Mouse (Mus musculus) cerebellum, adult 2 months (tissue): ENCODE measurements around the gene Cst6. TPM values are rescaled to one million over a fixed set of nuclear protein-coding genes. Genes with fewer than 3 reads are reported as not detected.

Source experiments
- DNase-seq, 2 experiments: peaks; one replicate each; pipeline ENCODE4 v3.0.0; 2021
- H3K27ac ChIP-seq: fragments of 200-500 bp; 2 replicates; pipeline ENCODE4 v1.5.1; 2012; ENCODE audit warnings: low read length, control low read depth, inconsistent platforms; ENCODE audit not compliant: insufficient read depth
- H3K27me3 ChIP-seq: fragments of 200-500 bp; 2 replicates; pipeline ENCODE4 v1.6.1; 2012; ENCODE audit warnings: inconsistent platforms, mild to moderate bottlenecking, low read length, moderate library complexity; ENCODE audit not compliant: control insufficient read depth, insufficient read depth
- H3K4me1 ChIP-seq: fragments of 200-500 bp; 2 replicates; pipeline ENCODE4 v1.6.1; 2011; ENCODE audit warnings: low read length; ENCODE audit not compliant: control insufficient read depth, insufficient read depth
- H3K4me3 ChIP-seq: fragments of 200-500 bp; replicated peaks from 2 replicates; pipeline ENCODE3; 2011; ENCODE audit warnings: mild to moderate bottlenecking, low read depth, low read length, control low read depth; ENCODE audit not compliant: insufficient read depth
- CTCF ChIP-seq: fragments of 200-500 bp; IDR thresholded peaks from 2 replicates; pipeline ENCODE4 v1.5.1; 2011; ENCODE audit warnings: low read depth, mild to moderate bottlenecking, control low read depth, low read length, moderate library complexity, borderline replicate concordance; ENCODE audit not compliant: insufficient read depth
- POLR2A ChIP-seq: fragments of 200-500 bp; IDR thresholded peaks from 2 replicates; pipeline ENCODE4 v1.6.1; 2011; ENCODE audit warnings: low read length, control low read depth, borderline replicate concordance; ENCODE audit not compliant: insufficient read depth
- WGBS: fragments of 180-500 bp; shearing (Covaris S2); methylation state at CpG from one replicate; pipeline ENCODE4 v1.1.7; 2018; 5-methylcytosine and 5-hydroxymethylcytosine counted together
- polyA plus RNA-seq: library from polyadenylated mRNA; depleted of rRNA; stranded (reverse); fragments of >200 nt; gene quantifications from 2 replicates; pipeline ENCODE4 v1.2.3, GENCODE M21; 2012

Cst6 gene
- polyA plus RNA-seq, 1 experiment: 15.4 TPM

DNA sequence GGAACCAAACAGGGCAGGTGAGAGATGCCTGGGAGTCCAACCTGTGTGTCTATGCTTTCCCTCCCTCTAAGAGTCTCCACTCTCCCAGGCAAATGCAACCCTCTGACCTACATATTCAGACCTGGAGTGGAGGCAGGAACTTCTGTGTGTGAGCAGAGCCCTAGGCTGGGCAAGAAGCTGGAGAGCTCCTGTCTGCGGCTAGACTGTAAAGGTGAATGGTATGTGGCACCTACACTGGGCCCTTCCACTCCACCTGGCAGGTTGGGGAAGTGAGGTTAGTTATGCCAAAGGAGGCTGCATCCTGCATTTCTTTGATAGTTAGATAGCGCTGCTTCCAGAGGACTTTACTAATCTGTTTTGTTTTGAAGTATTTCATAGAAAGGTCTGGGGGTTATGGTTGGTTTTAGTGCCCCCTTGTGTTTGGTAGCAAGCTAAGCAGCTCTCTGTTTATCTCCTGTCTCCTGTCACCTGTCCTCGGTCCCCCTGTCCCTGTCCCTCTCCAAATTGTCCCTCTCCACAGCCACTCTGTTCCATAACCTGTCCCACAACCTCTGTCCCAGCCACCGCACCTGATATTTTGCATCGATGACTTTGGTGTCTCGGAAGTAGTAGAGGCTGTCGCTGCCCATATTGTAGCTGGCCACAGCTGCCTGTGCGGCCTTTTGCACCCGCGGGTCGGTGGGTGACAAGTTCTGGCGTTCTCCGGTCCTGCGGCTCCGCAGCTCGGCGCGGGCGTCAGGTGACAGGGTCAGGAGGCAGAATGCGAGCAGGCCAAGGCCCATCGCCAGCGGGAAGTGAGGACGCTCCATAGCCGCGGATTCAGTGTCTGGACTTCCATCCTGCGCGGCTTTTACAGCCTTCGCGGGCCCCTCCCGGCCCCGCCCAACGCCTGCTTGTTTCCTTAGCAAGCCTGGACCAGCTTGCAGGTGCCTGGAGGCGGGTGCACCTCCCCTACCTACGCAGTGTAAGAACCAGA is 560 bp downstream of the Cst6 start:
- peak; percentile 64 to 80 for DNase-seq
- 3% methylated on average over 34 of the region's 34 CpGs for WGBS
- TF ChIP-seq CTCF (peak; percentile 58; the same call in 1 of the 2 replicates), POLR2A (peak; percentile 17; the same call in 1 of the 2 replicates)

DNA sequence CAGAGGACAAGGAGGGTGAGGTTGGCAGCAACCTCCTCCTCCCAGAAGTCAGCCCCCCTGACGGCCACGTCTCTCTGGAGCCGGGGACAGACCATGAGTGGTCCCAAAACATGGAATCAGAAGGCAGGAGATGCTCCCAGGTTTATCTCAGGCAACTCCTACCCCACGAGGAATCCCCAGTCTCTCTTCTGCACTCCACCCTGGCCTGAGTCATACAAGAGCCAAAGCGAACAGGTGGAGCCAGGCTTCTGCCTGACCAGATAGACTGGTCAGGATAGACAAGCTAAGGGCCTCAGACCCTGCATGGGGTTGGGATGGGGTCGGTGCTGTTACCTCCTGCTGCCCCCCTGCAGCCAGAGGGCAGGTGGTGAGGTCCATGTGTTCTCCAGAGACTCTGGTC is 1.3 kb downstream of the Cst6 start:
- WGBS: 49% methylated on average over 6 of the region's 6 CpGs
- peak in 1 of 2 experiments; percentile 22 for DNase-seq
- Histone ChIP-seq H3K27ac (peak overlapping the region; percentile 27; the same call in 1 of the 2 replicates), H3K4me3 (peak overlapping the region; percentile 50), H3K4me1 (peaks cover 10% of the 10 kb centered on the region), H3K27me3 (no peaks in the 10 kb centered on the region)
- TF ChIP-seq CTCF (no peak), POLR2A (no peak)

More for the DNA sequence above, 560 bp downstream of the Cst6 start:
- Histone ChIP-seq H3K4me1 (peaks cover 10% of the 10 kb centered on the region), H3K27me3 (no peaks in the 10 kb centered on the region), H3K4me3 (peak overlapping the region; percentile 95), H3K27ac (peak overlapping the region; percentile 94)

- DNase-seq: no peak
- Histone ChIP-seq H3K4me3 (no peak overlapping the region), H3K4me1 (peaks cover 10% of the 10 kb centered on the region), H3K27ac (no peak overlapping the region), H3K27me3 (no peaks in the 10 kb centered on the region)
- TF ChIP-seq CTCF (no peak), POLR2A (no peak)
- WGBS: 70% methylated on average over 6 of the region's 6 CpGs
These were observed 3.9 kb downstream of the Cst6 start for GRCm38 (mm10) chr19:5345297-5346131.

DNA sequence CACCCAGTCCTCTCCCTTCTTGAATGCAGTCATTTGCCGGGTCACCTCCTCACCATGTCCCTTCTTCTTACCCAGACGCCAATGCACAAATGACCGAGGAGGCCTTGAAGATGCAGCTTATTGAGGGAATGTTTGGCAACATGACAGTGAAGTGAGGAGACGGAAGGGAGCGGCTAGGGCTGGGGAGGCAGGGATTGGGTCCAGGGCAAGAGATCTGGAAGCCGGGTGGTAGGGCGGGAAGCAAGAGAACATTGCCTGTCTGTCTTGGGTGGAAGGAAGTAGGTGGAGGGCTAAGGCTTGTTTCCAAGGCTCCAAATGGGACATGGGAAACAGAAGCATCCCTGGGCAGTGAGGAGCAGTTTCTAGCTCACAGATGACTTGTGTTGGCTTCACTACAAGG is 8.0 kb downstream of the Cst6 start:
- Histone ChIP-seq H3K4me3 (no peak overlapping the region), H3K27ac (no peak overlapping the region), H3K4me1 (no peaks in the 10 kb centered on the region), H3K27me3 (no peaks in the 10 kb centered on the region)
- DNase-seq: no peak
- TF ChIP-seq POLR2A (no peak), CTCF (no peak)
- 79% methylated on average over 7 of the region's 7 CpGs for WGBS

- no peak overlapping the region for H3K27ac ChIP-seq
- WGBS: 19% methylated on average over 5 of the region's 5 CpGs
- no peak overlapping the region for H3K4me3 ChIP-seq
- no peaks in the 10 kb centered on the region; the same call in 1 of the 2 replicates for H3K27me3 ChIP-seq
- TF ChIP-seq CTCF (peak; percentile 82), POLR2A (no peak)
- peak; percentile 73 to 80 for DNase-seq
- no peaks in the 10 kb centered on the region for H3K4me1 ChIP-seq
These were observed 11.4 kb downstream of the Cst6 start for GRCm38 (mm10) chr19:5337975-5338374.

DNA sequence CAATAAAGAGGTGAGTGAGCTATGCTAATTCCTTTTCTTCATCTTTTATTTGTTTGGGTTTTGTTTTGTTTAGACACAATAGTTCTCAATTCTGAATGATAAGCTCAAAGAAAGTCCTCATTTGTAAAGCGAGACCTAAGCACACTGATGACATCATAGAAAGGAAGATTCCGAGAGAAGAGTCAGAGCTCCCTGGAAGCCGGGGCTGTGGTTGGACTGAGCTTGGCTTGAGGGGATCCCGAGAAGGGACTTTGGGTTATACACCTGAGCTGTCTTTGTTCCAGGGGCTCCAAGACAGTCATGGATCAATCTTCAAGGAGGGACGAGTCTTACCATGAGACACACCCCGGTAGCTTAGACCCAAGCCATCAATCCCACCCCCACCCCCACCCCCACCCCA is 13.9 kb downstream of the Cst6 start, which contains the start of gene Catsper1:
Gene Catsper1 (plus strand): TSS at position 301 of the 400 bp plus-strand sequence.
- WGBS: 88% methylated on average over 6 of the region's 6 CpGs
- no peak for DNase-seq
- H3K4me3 ChIP-seq: no peak within 1 kb of the TSS
- H3K27me3 ChIP-seq: no peaks in the 10 kb centered on the region; the same call in 1 of the 2 replicates
- H3K27ac ChIP-seq: no peak within 1 kb of the TSS
- TF ChIP-seq POLR2A (no peak), CTCF (no peak)
- H3K4me1 ChIP-seq: no peaks in the 10 kb centered on the region

DNA sequence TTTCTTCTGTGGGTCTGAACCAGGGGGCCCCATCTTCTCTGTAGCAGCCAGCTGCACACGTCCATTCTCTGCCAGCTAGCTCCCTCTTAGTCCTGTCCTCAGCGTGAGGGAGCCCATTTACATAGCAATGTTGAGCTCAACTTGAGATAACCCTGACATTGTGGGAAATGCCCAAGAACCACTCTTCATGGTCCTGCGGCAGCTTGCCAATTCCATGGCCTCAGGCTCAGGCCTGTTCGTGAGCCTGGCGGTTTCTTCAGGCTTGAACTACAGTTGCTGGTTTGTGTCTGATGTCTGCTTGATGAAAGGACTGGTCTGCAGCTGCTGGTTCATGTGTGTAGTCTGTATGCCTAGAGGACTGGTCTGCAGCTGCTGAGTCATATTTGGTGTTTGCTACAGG is 14.6 kb downstream of the Cst6 start:
- TF ChIP-seq CTCF: no peak
- TF ChIP-seq POLR2A: no peak
- DNase-seq: no peak
- 82% methylated on average over 5 of the region's 5 CpGs for WGBS
- no peaks in the 10 kb centered on the region; the same call in 1 of the 2 replicates for H3K27me3 ChIP-seq
- H3K27ac ChIP-seq: no peak overlapping the region
- no peaks in the 10 kb centered on the region for H3K4me1 ChIP-seq
- H3K4me3 ChIP-seq: no peak overlapping the region
